Mouse (Mus musculus) limb, embryonic 13.5 days (tissue): ENCODE measurements at regions not wholly inside any gene's neighbourhood (a gene's known extent, or its start where the extent isn't known, plus 50 kb on each side); places are given as distances from the start of the nearest gene placed in this dataset.

Experiments used
- ATAC-seq: fragments of 200-750 bp; cut with Nextera tagmentation; 2 replicates; pipeline ENCODE4 v1.8.0; 2017; ENCODE audit warnings: low read depth, moderate number of reproducible peaks, moderate TSS enrichment; ENCODE audit not compliant: low FRiP score
- H3K27ac ChIP-seq: fragments of 300-500 bp; sonication (generic); 2 replicates; pipeline ENCODE4 v1.5.1; 2015; ENCODE audit warnings: inconsistent platforms, mild to moderate bottlenecking, moderate library complexity
- H3K27me3 ChIP-seq: fragments of 300-500 bp; sonication (generic); 2 replicates; pipeline ENCODE4 v1.6.1; 2015; ENCODE audit warnings: mild to moderate bottlenecking, inconsistent platforms
- H3K36me3 ChIP-seq: fragments of 300-500 bp; sonication (generic); 2 replicates; pipeline ENCODE4 v1.6.1; 2015; ENCODE audit warnings: inconsistent platforms, mild to moderate bottlenecking, moderate library complexity
- H3K4me1 ChIP-seq: fragments of 300-500 bp; sonication (generic); 2 replicates; pipeline ENCODE4 v1.6.1; 2015; ENCODE audit warnings: inconsistent platforms
- H3K4me2 ChIP-seq: fragments of 300-500 bp; sonication (generic); replicated peaks from 2 replicates; pipeline ENCODE4 v1.6.1; 2015; ENCODE audit warnings: inconsistent platforms, mild to moderate bottlenecking, moderate library complexity
- H3K4me3 ChIP-seq: fragments of 300-500 bp; sonication (generic); 2 replicates; pipeline ENCODE4 v1.5.1; 2015; ENCODE audit warnings: moderate library complexity, mild to moderate bottlenecking, inconsistent platforms
- H3K9ac ChIP-seq: fragments of 300-500 bp; sonication (generic); 2 replicates; pipeline ENCODE4 v1.6.1; 2015; ENCODE audit warnings: mild to moderate bottlenecking, inconsistent platforms
- H3K9me3 ChIP-seq: fragments of 300-500 bp; sonication (generic); 2 replicates; pipeline ENCODE4 v1.6.1; 2016; ENCODE audit warnings: inconsistent platforms
- WGBS: fragments of 180-500 bp; shearing (Covaris S2); methylation state at CpG from one replicate; pipeline ENCODE4 v1.1.7; 2015; 5-methylcytosine and 5-hydroxymethylcytosine counted together

- Histone ChIP-seq H3K4me2 (no peak overlapping the region), H3K9me3 (no peaks in the 10 kb centered on the region), H3K9ac (no peak overlapping the region), H3K4me3 (no peak overlapping the region), H3K27me3 (no peaks in the 10 kb centered on the region), H3K27ac (no peak overlapping the region), H3K36me3 (no peaks in the 10 kb centered on the region), H3K4me1 (no peaks in the 10 kb centered on the region)
- no peak for ATAC-seq
- 73% methylated on average over 5 of the region's 5 CpGs for whole genome bisulfite sequencing
Measured at GRCm38 (mm10) chr12:35770387-35771024, 154.9 kb upstream of the Agr3 start.

- Histone ChIP-seq H3K27ac (no peak overlapping the region), H3K9me3 (peaks cover under 1% of the 10 kb centered on the region; the same call in 1 of the 2 replicates), H3K27me3 (no peaks in the 10 kb centered on the region), H3K4me1 (no peaks in the 10 kb centered on the region), H3K36me3 (no peaks in the 10 kb centered on the region), H3K4me3 (no peak overlapping the region), H3K9ac (no peak overlapping the region), H3K4me2 (no peak overlapping the region)
- no peak for ATAC-seq
- 82% methylated on average over 1 of the region's 1 CpGs for WGBS
Measured at GRCm38 (mm10) chr12:35758916-35759315, 166.5 kb upstream of the Agr3 start.

GRCm38 (mm10) chr12:35755159-35755558, 170.3 kb upstream of the Agr3 start:
- WGBS, result 82% methylated on average over 4 of the region's 4 CpGs
- no peaks in the 10 kb centered on the region for H3K27me3 ChIP-seq
- H3K27ac ChIP-seq, result no peak overlapping the region
- peaks cover 5% of the 10 kb centered on the region for H3K9me3 ChIP-seq
- H3K4me1 ChIP-seq, result no peaks in the 10 kb centered on the region
- H3K4me3 ChIP-seq, result no peak overlapping the region
- no peak overlapping the region for H3K4me2 ChIP-seq
- ATAC-seq, result no peak
- no peak overlapping the region for H3K9ac ChIP-seq
- no peaks in the 10 kb centered on the region for H3K36me3 ChIP-seq

- no peak for ATAC-seq
- peaks cover 5% of the 10 kb centered on the region; the same call in 1 of the 2 replicates for H3K9me3 ChIP-seq
- no peak overlapping the region for H3K27ac ChIP-seq
- 83% methylated on average over 3 of the region's 3 CpGs for WGBS
- no peak overlapping the region for H3K4me2 ChIP-seq
- no peaks in the 10 kb centered on the region for H3K36me3 ChIP-seq
- H3K27me3 ChIP-seq, result no peaks in the 10 kb centered on the region
- H3K4me3 ChIP-seq, result no peak overlapping the region
- no peak overlapping the region for H3K9ac ChIP-seq
- 0 out of 2 replicates have a peak, but pooled peaks cover 3% of the 10 kb centered on the region for H3K4me1 ChIP-seq
Measured at GRCm38 (mm10) chr12:35747997-35748396, 177.4 kb upstream of the Agr3 start.

GRCm38 (mm10) chr12:35746691-35747299, 178.6 kb upstream of the Agr3 start:
- no peak overlapping the region for H3K4me2 ChIP-seq
- 0 out of 2 replicates have a peak, but pooled peaks cover 3% of the 10 kb centered on the region for H3K4me1 ChIP-seq
- WGBS, result 38% methylated on average over 3 of the region's 3 CpGs
- H3K9me3 ChIP-seq, result peaks cover 5% of the 10 kb centered on the region; the same call in 1 of the 2 replicates
- no peak for ATAC-seq
- H3K36me3 ChIP-seq, result no peaks in the 10 kb centered on the region
- H3K9ac ChIP-seq, result no peak overlapping the region
- no peak overlapping the region for H3K27ac ChIP-seq
- H3K4me3 ChIP-seq, result no peak overlapping the region
- no peaks in the 10 kb centered on the region for H3K27me3 ChIP-seq

- no peak overlapping the region for H3K4me2 ChIP-seq
Measured at GRCm38 (mm10) chr12:35742729-35743128, 182.7 kb upstream of the Agr3 start.

GRCm38 (mm10) chr12:35736427-35736826, 189.0 kb upstream of the Agr3 start:
- Histone ChIP-seq H3K27ac (no peak overlapping the region), H3K4me2 (no peak overlapping the region), H3K27me3 (no peaks in the 10 kb centered on the region), H3K9me3 (no peaks in the 10 kb centered on the region), H3K9ac (no peak overlapping the region), H3K4me1 (no peaks in the 10 kb centered on the region), H3K36me3 (no peaks in the 10 kb centered on the region), H3K4me3 (no peak overlapping the region)
- no peak for ATAC-seq
- WGBS, result 75% methylated on average over 2 of the region's 2 CpGs

More at GRCm38 (mm10) chr12:35742729-35743128, 182.7 kb upstream of the Agr3 start:
- Histone ChIP-seq H3K4me1 (0 out of 2 replicates have a peak, but pooled peaks cover 3% of the 10 kb centered on the region), H3K36me3 (no peaks in the 10 kb centered on the region), H3K4me3 (no peak overlapping the region), H3K27me3 (no peaks in the 10 kb centered on the region), H3K27ac (no peak overlapping the region), H3K9ac (no peak overlapping the region), H3K9me3 (no peaks in the 10 kb centered on the region)
- no peak for ATAC-seq
- 35% methylated on average over 1 of the region's 1 CpGs for WGBS

GRCm38 (mm10) chr12:35735002-35735401, 190.4 kb upstream of the Agr3 start:
- H3K4me2 ChIP-seq, result no peak overlapping the region
- H3K9ac ChIP-seq, result no peak overlapping the region
- H3K36me3 ChIP-seq, result no peaks in the 10 kb centered on the region
- H3K27ac ChIP-seq, result no peak overlapping the region
- no peaks in the 10 kb centered on the region for H3K4me1 ChIP-seq
- no peaks in the 10 kb centered on the region for H3K27me3 ChIP-seq
- WGBS, result 53% methylated on average over 2 of the region's 2 CpGs
- ATAC-seq, result no peak
- H3K9me3 ChIP-seq, result no peaks in the 10 kb centered on the region
- H3K4me3 ChIP-seq, result no peak overlapping the region

GRCm38 (mm10) chr12:35734371-35734770, 191.0 kb upstream of the Agr3 start:
- H3K9ac ChIP-seq, result no peak overlapping the region
- H3K27me3 ChIP-seq, result no peaks in the 10 kb centered on the region
- no peaks in the 10 kb centered on the region for H3K36me3 ChIP-seq
- ATAC-seq, result no peak
- 97% methylated on average over 1 of the region's 1 CpGs for WGBS
- H3K4me3 ChIP-seq, result no peak overlapping the region
- H3K27ac ChIP-seq, result no peak overlapping the region
- no peaks in the 10 kb centered on the region for H3K9me3 ChIP-seq
- no peaks in the 10 kb centered on the region for H3K4me1 ChIP-seq
- H3K4me2 ChIP-seq, result no peak overlapping the region

GRCm38 (mm10) chr12:35733580-35733979, 191.8 kb upstream of the Agr3 start:
- no peak overlapping the region for H3K4me2 ChIP-seq
- H3K4me3 ChIP-seq, result no peak overlapping the region
- H3K4me1 ChIP-seq, result no peaks in the 10 kb centered on the region
- H3K9ac ChIP-seq, result no peak overlapping the region
- WGBS, result 90% methylated on average over 2 of the region's 2 CpGs
- ATAC-seq, result no peak
- H3K9me3 ChIP-seq, result no peaks in the 10 kb centered on the region
- H3K36me3 ChIP-seq, result no peaks in the 10 kb centered on the region
- no peak overlapping the region for H3K27ac ChIP-seq
- no peaks in the 10 kb centered on the region for H3K27me3 ChIP-seq

GRCm38 (mm10) chr12:35725910-35726309, 191.1 kb upstream of the Ahr start:
- no peak overlapping the region for H3K4me2 ChIP-seq
- H3K4me3 ChIP-seq, result no peak overlapping the region
- no peak overlapping the region for H3K27ac ChIP-seq
- no peaks in the 10 kb centered on the region for H3K36me3 ChIP-seq
- H3K9me3 ChIP-seq, result no peaks in the 10 kb centered on the region
- no peak overlapping the region for H3K9ac ChIP-seq
- no peak for ATAC-seq
- H3K27me3 ChIP-seq, result no peaks in the 10 kb centered on the region
- WGBS, result 78% methylated on average over 1 of the region's 1 CpGs
- H3K4me1 ChIP-seq, result no peaks in the 10 kb centered on the region

- H3K4me1 ChIP-seq, result no peaks in the 10 kb centered on the region
- no peaks in the 10 kb centered on the region for H3K36me3 ChIP-seq
- no peak overlapping the region for H3K27ac ChIP-seq
- H3K27me3 ChIP-seq, result no peaks in the 10 kb centered on the region
- H3K9ac ChIP-seq, result no peak overlapping the region
- no peaks in the 10 kb centered on the region for H3K9me3 ChIP-seq
- H3K4me3 ChIP-seq, result no peak overlapping the region
- WGBS, result 84% methylated on average over 4 of the region's 4 CpGs
- ATAC-seq, result no peak
- no peak overlapping the region for H3K4me2 ChIP-seq
Measured at GRCm38 (mm10) chr12:35724132-35724531, 189.3 kb upstream of the Ahr start.

GRCm38 (mm10) chr12:35712671-35713070, 177.8 kb upstream of the Ahr start:
- Histone ChIP-seq H3K9me3 (no peaks in the 10 kb centered on the region), H3K9ac (no peak overlapping the region), H3K4me2 (no peak overlapping the region), H3K4me1 (no peaks in the 10 kb centered on the region), H3K27me3 (no peaks in the 10 kb centered on the region), H3K4me3 (no peak overlapping the region), H3K27ac (no peak overlapping the region), H3K36me3 (no peaks in the 10 kb centered on the region)
- no peak for ATAC-seq
- WGBS, result 76% methylated on average over 4 of the region's 4 CpGs
